Mouse (Mus musculus) erythroblast, embryonic 14.5 days (primary cell): ENCODE measurements at regions not wholly inside any gene's neighbourhood (a gene's known extent, or its start where the extent isn't known, plus 50 kb on each side); places are given as distances from the start of the nearest gene placed in this dataset.

Source experiments
- GATA1 ChIP-seq: IDR thresholded peaks from 2 replicates; pipeline ENCODE4 v1.6.1; 2012; ENCODE audit warnings: low read length, inconsistent platforms, mixed read lengths
- TAL1 ChIP-seq: IDR thresholded peaks from 3 replicates; pipeline ENCODE4 v1.6.1; 2012; ENCODE audit warnings: low read length, inconsistent platforms, mixed read lengths

- no peak for TF ChIP-seq TAL1
- TF ChIP-seq GATA1: no peak
Observed at GRCm38 (mm10) chr1:137539424-137540116, 579.3 kb upstream of the Nr5a2 start.
